In the genomic region with DNA sequence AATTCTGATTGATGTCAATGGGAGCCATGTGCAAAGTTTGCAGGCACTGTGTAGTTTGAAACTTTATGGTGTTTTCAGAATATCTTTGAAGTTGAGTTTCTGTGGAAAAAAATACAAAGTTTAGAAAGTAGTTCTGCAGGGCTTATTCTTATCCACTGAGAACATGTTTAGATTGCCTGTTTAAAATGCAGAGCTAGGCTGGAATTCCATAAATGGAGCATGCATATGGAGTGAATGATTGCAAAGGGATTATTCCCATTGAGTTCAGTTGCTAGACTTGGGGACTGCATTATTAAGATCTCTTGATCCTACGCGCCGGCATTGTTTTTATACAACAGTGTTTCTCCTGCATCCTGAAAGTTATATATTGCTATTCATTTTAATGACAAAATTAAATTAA, we compare ENCODE assay signal across 15 mouse cellular contexts.
"Had no signal": no experiment of that assay in that cellular context is flagged by ENCODE, and none has a peak within 500 bp of the region (broad histone marks: within the 10 kb centered on the region; RNA-seq: fewer than 3 reads in every experiment).

No protein-coding gene starts in this region.

- H3K27ac ChIP-seq: neural tube, embryonic 12.5 days; neural tube, embryonic 13.5 days; neural tube, embryonic 15.5 days; stomach, embryonic 15.5 days; stomach, postnatal 0 days had no signal

- H3K4me3 ChIP-seq: neural tube, embryonic 12.5 days; neural tube, embryonic 13.5 days; neural tube, embryonic 15.5 days; stomach, embryonic 15.5 days had no signal

- H3K4me2 ChIP-seq: neural tube, embryonic 12.5 days; neural tube, embryonic 13.5 days; neural tube, embryonic 15.5 days; stomach, embryonic 15.5 days had no signal

- H3K4me1 ChIP-seq: neural tube, embryonic 12.5 days; neural tube, embryonic 13.5 days; neural tube, embryonic 15.5 days; stomach, embryonic 15.5 days had no signal

- H3K27me3 ChIP-seq: neural tube, embryonic 12.5 days; neural tube, embryonic 13.5 days; neural tube, embryonic 15.5 days; stomach, embryonic 15.5 days had no signal

- H3K9me3 ChIP-seq: neural tube, embryonic 12.5 days; neural tube, embryonic 13.5 days; neural tube, embryonic 15.5 days; stomach, embryonic 15.5 days had no signal

- H3K9ac ChIP-seq: neural tube, embryonic 12.5 days; neural tube, embryonic 13.5 days; neural tube, embryonic 15.5 days; stomach, embryonic 15.5 days had no signal

- DNase-seq: retina, postnatal 1 day; right cerebral cortex, adult 18-20 months; right cerebral cortex, postnatal 14 days; right cerebral cortex, postnatal 25 days; right cerebral cortex, postnatal 4 days; spleen, adult 18-20 months; thymus, adult 18-20 months; thymus, postnatal 14 days; thymus, postnatal 25 days; thymus, postnatal 36 days had no signal

- H3K36me3 ChIP-seq: neural tube, embryonic 12.5 days; neural tube, embryonic 13.5 days; neural tube, embryonic 15.5 days; stomach, embryonic 15.5 days had no signal
